Mouse (Mus musculus): ENCODE data around the gene Cbx1. TPM values are rescaled to one million over a fixed set of nuclear protein-coding genes. Genes with fewer than 3 reads are reported as not detected.

Cbx1 gene
- 19.5 TPM in 2 replicates for polyA plus RNA-seq (2012; rRNA removed)

DNA sequence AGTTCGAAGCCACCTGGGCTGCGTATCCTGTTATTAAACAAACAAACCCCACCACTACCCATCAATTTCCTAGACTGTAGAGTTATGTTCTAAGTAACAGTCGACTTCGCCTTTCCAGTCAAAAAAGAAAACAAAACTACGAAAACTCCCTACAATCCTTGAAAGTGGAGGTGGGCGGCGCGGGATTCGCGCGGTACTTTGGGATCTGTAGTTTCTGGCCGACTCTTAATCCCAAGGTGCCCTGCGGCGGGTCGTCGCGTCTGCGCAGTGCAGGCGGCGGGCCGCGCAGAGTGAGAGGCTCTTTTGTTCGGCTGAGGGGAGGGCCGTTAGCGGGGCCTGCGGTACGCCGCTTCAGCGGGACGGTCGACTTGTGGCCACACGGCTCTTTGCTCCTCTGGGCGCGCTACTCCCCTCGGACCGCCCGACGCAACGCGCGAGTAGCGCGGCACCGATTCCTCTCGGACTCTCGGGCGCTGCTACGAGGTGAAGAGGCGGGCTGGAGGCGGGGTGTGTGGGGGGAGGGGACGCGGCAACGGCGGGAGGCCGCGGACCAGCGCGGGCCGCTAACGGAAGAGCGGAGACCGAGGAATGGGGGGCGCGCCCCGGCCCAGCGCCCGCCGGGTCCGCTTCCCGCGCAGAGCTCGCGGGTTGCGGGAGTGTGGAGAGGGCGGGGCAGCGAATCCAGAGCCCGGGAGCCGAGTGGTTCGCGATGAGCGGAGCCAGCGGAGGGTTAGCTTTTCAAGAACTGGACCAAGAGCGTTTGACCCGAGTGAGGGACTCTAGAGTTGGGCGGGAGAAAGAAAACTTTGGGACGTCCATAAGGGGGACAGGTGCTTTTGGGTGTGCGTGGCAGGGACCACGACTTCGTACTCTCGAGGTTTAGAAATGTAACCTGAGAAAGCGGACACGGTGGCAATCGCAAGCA is at the start of gene Cbx1:
Gene Cbx1 (plus strand): TSS at position 257 of the 925 bp plus-strand sequence.

GRCm38 (mm10) chr11:96776968-96777962 is 11.7 kb upstream of the Cbx1 start, which contains the start of gene Snx11:
Snx11 (minus strand) TSS chr11:96777559.

GRCm38 (mm10) chr11:96829813-96830538 is 41.0 kb downstream of the Cbx1 start, which contains the start of gene Nfe2l1:
Nfe2l1 (minus strand) TSS chr11:96829968.

GRCm38 (mm10) chr11:96849681-96850467 is 60.9 kb downstream of the Cbx1 start, which contains the start of gene Copz2:
Copz2 (plus strand) TSS chr11:96849870.

Other genes with a start within 250 kb of the Cbx1 start
- gene Snx11, start 11.6 kb upstream of the Cbx1 start, polyA plus RNA-seq (2012; rRNA removed), result 6.7 and 8.0 TPM in 2 replicates
- 20.4 and 22.6 TPM in 2 replicates for gene Nfe2l1, start 40.8 kb downstream of the Cbx1 start, polyA plus RNA-seq (2012; rRNA removed)
- 21.7 and 23.8 TPM in 2 replicates for gene Copz2, start 60.7 kb downstream of the Cbx1 start, polyA plus RNA-seq (2012; rRNA removed)
- 26.9 and 29.8 TPM in 2 replicates for gene Cdk5rap3, start 127.4 kb downstream of the Cbx1 start, polyA plus RNA-seq (2012; rRNA removed)
- 2.3 and 4.5 TPM in 2 replicates for gene Prr15l, start 139.0 kb downstream of the Cbx1 start, polyA plus RNA-seq (2012; rRNA removed)
- 166 and 170 TPM in 2 replicates for gene Pnpo, start 154.9 kb downstream of the Cbx1 start, polyA plus RNA-seq (2012; rRNA removed)
- 3.7 and 4.7 TPM in 2 replicates for gene Sp2, start 193.8 kb downstream of the Cbx1 start, polyA plus RNA-seq (2012; rRNA removed)
- 0.08 and 0.10 TPM in 2 replicates for gene Sp6, start 224.3 kb downstream of the Cbx1 start, polyA plus RNA-seq (2012; rRNA removed)
- 10.3 and 10.8 TPM in 2 replicates for gene Scrn2, start 240.8 kb downstream of the Cbx1 start, polyA plus RNA-seq (2012; rRNA removed)